Mouse (Mus musculus): ENCODE measurements around the gene Ccdc27. TPM values are rescaled to one million over a fixed set of nuclear protein-coding genes. Genes with fewer than 3 reads are reported as not detected.

Gene Ccdc27
- polyA plus RNA-seq, 1 experiment from 2014 or later: not detected

DNA sequence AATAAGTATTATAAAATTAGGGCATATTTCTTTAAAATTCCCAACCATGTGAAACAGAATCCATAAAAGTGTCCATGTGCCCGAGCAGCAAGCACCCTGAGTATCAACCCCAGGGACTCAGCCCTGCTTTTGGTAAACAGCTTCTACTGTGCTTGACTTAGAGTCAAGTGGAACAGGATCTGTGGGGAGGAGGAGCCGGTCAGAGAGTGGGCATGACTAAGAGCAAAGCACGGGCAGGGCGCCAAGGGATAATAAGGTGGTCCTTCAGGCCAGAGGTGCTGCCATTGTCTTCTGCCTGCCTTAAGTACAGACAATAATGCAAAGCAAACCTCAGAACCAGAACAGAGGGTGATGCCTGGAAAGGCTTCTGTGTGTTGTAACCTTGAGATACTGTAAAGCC, 34.7 kb downstream of the Ccdc27 start:
- no peaks in the 10 kb centered on the region; the same call in 1 of the 2 replicates for H3K36me3 ChIP-seq (ENCODE audit: control insufficient read depth, insufficient read depth, low read length)

DNA sequence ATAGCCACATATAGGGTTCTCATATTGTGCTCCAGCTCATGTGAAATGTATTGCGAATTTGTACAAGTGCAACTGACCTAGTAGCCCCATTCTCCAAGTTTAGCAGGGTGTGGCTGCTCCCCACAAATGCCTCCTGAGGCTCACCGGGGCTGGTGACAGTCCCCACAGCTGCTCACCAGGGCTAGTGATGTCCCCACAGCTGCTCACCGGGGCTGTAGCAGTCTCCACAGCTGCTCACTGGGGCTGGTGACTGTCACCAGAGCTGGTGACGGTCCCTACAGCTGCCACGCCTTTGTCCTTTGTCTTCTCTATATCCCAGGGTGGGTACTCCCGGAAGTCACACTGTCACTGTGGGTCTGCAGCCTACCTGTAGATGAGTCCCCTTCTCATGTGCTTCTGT, 36.2 kb downstream of the Ccdc27 start:
- H3K4me3 ChIP-seq (ENCODE audit: low read depth, low read length): no peak overlapping the region
- H3K9me3 ChIP-seq (ENCODE audit: control insufficient read depth, low read length): no peaks in the 10 kb centered on the region
- H3K27ac ChIP-seq (ENCODE audit: low read depth, low read length): no peak overlapping the region
- DNase-seq (ENCODE audit: low spot score) (no peak), ATAC-seq (ENCODE audit: low FRiP score) (no peak)
- H3K4me2 ChIP-seq (replicated peaks; ENCODE audit: low read depth, low read length): no peak overlapping the region
- no peaks in the 10 kb centered on the region; the same call in 1 of the 2 replicates for H3K36me3 ChIP-seq (ENCODE audit: control insufficient read depth, insufficient read depth, low read length)
- 89% methylated on average over 6 of the region's 6 CpGs for WGBS
- no peak overlapping the region for H3K9ac ChIP-seq (ENCODE audit: low read depth, low read length)
- no peaks in the 10 kb centered on the region for H3K27me3 ChIP-seq (ENCODE audit: control insufficient read depth, insufficient read depth, low read length)
- no peaks in the 10 kb centered on the region for H3K4me1 ChIP-seq (replicated peaks; ENCODE audit: control insufficient read depth, insufficient read depth, low read length)

More for the DNA sequence above, 34.7 kb downstream of the Ccdc27 start:
- Histone ChIP-seq H3K27ac (ENCODE audit: low read depth, low read length) (no peak overlapping the region), H3K9me3 (ENCODE audit: control insufficient read depth, low read length) (no peaks in the 10 kb centered on the region), H3K4me1 (replicated peaks; ENCODE audit: control insufficient read depth, insufficient read depth, low read length) (peaks cover 3% of the 10 kb centered on the region; the same call in 1 of the 2 replicates), H3K4me3 (ENCODE audit: low read depth, low read length) (no peak overlapping the region), H3K4me2 (replicated peaks; ENCODE audit: low read depth, low read length) (no peak overlapping the region), H3K27me3 (ENCODE audit: control insufficient read depth, insufficient read depth, low read length) (no peaks in the 10 kb centered on the region), H3K9ac (ENCODE audit: low read depth, low read length) (no peak overlapping the region)
- ATAC-seq (ENCODE audit: low FRiP score): no peak
- no peak for DNase-seq (ENCODE audit: low spot score)
- WGBS: 86% methylated on average over 4 of the region's 4 CpGs

DNA sequence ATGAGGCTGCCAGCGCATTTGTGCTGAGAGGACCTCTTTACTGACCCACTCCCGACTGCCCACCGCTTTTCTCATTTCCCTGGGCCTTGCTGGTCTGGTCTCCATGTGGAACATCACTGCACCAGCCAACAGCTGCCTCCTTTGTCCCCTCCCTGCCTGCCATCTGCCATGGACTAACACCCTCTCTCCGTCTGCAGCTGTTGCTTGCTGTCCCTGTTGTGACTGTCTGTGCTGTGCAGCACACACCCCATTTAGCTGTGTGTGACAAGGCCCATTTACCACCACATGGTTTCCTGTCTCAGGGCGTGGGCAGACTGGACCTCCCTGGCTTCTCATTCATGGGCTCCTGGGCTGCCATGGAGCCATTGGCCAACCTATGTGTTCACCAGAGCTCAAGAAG, 37.0 kb downstream of the Ccdc27 start:
- H3K27ac ChIP-seq (ENCODE audit: low read depth, low read length): no peak overlapping the region
- DNase-seq (ENCODE audit: low spot score) (no peak), ATAC-seq (ENCODE audit: low FRiP score) (no peak)
- no peak overlapping the region for H3K4me2 ChIP-seq (replicated peaks; ENCODE audit: low read depth, low read length)
- WGBS: 73% methylated on average over 5 of the region's 5 CpGs
- no peaks in the 10 kb centered on the region for H3K9me3 ChIP-seq (ENCODE audit: control insufficient read depth, low read length)
- H3K27me3 ChIP-seq (ENCODE audit: control insufficient read depth, insufficient read depth, low read length): no peaks in the 10 kb centered on the region
- H3K36me3 ChIP-seq (ENCODE audit: control insufficient read depth, insufficient read depth, low read length): no peaks in the 10 kb centered on the region; the same call in 1 of the 2 replicates
- H3K4me1 ChIP-seq (replicated peaks; ENCODE audit: control insufficient read depth, insufficient read depth, low read length): no peaks in the 10 kb centered on the region
- H3K9ac ChIP-seq (ENCODE audit: low read depth, low read length): no peak overlapping the region
- no peak overlapping the region for H3K4me3 ChIP-seq (ENCODE audit: low read depth, low read length)

DNA sequence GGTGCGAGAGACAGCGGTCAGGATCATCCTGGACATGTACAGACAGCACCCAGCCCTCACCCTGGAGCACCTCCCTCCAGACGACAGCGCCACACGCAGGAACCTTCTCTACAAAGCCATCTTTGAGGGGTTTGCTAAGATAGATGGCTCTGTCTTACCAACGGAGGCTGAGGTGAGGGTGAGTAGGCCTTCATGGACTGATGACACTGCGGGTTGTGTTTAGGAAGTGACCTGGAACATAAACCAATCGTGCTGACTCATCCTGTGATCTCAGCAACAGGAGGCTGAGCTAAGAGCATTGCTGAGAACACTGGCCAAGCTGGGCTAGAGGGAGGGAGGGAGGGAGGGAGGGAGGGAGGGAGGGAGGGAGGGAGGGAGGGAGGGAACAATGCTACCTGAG, 49.0 kb downstream of the Ccdc27 start:
- H3K27ac ChIP-seq (ENCODE audit: low read depth, low read length): no peak overlapping the region
- DNase-seq (ENCODE audit: low spot score) (no peak), ATAC-seq (ENCODE audit: low FRiP score) (no peak)
- H3K9me3 ChIP-seq (ENCODE audit: control insufficient read depth, low read length): no peaks in the 10 kb centered on the region
- H3K9ac ChIP-seq (ENCODE audit: low read depth, low read length): no peak overlapping the region
- no peaks in the 10 kb centered on the region for H3K27me3 ChIP-seq (ENCODE audit: control insufficient read depth, insufficient read depth, low read length)
- no peak overlapping the region for H3K4me3 ChIP-seq (ENCODE audit: low read depth, low read length)
- no peaks in the 10 kb centered on the region for H3K4me1 ChIP-seq (replicated peaks; ENCODE audit: control insufficient read depth, insufficient read depth, low read length)
- WGBS: 88% methylated on average over 8 of the region's 8 CpGs
- H3K4me2 ChIP-seq (replicated peaks; ENCODE audit: low read depth, low read length): no peak overlapping the region
- H3K36me3 ChIP-seq (ENCODE audit: control insufficient read depth, insufficient read depth, low read length): peaks cover 13% of the 10 kb centered on the region

DNA sequence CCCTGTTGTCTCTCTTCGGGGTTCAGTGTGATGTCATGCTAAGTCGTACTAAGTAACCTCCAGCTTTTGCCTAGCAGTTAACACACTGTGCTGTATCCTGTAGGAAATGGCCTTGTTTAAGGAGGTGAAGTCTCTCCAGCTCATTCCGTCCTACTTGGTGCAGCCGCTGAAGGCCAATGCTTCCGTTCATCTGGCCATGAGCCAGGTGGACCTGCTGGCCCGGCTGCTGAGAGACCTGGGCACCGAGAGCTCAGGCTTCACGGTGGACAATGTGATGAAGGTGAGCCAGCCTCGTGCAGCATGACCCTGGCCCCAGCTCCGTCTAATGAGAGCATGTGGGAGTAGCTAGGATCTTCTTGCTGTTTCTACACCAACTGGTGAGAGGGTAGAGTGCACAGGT, 49.8 kb downstream of the Ccdc27 start:
- Histone ChIP-seq H3K4me1 (replicated peaks; ENCODE audit: control insufficient read depth, insufficient read depth, low read length) (no peaks in the 10 kb centered on the region), H3K27me3 (ENCODE audit: control insufficient read depth, insufficient read depth, low read length) (no peaks in the 10 kb centered on the region), H3K4me2 (replicated peaks; ENCODE audit: low read depth, low read length) (no peak overlapping the region), H3K36me3 (ENCODE audit: control insufficient read depth, insufficient read depth, low read length) (peaks cover 15% of the 10 kb centered on the region), H3K9me3 (ENCODE audit: control insufficient read depth, low read length) (no peaks in the 10 kb centered on the region), H3K27ac (ENCODE audit: low read depth, low read length) (no peak overlapping the region), H3K9ac (ENCODE audit: low read depth, low read length) (no peak overlapping the region), H3K4me3 (ENCODE audit: low read depth, low read length) (no peak overlapping the region)
- WGBS: 89% methylated on average over 10 of the region's 10 CpGs
- DNase-seq (ENCODE audit: low spot score) (no peak), ATAC-seq (ENCODE audit: low FRiP score) (no peak)

DNA sequence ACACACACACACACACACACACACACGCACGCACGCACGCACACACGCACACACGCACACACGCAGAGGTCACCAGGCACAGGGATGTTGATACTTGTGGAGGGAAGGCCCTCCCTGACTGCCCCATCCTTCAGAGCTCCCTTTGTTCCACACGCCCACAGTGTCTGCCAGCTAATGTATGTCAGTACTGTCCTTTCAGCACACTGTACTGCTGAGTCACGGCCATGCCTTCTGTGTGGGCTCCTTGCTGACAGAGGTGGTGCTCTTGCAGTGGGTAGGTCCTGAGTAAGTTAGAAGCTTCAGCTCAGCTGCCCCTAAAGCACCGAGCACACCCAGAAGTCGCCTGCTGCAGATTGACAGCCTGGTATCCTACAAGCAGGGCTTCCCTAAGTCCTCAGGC, 62.0 kb downstream of the Ccdc27 start:
- H3K27me3 ChIP-seq (ENCODE audit: control insufficient read depth, insufficient read depth, low read length): no peaks in the 10 kb centered on the region
- H3K4me2 ChIP-seq (replicated peaks; ENCODE audit: low read depth, low read length): no peak overlapping the region
- WGBS: 91% methylated on average over 11 of the region's 11 CpGs
- H3K9me3 ChIP-seq (ENCODE audit: control insufficient read depth, low read length): no peaks in the 10 kb centered on the region
- no peak overlapping the region for H3K4me3 ChIP-seq (ENCODE audit: low read depth, low read length)
- DNase-seq (ENCODE audit: low spot score): no peak
- H3K9ac ChIP-seq (ENCODE audit: low read depth, low read length): no peak overlapping the region
- peaks cover 5% of the 10 kb centered on the region; the same call in 1 of the 2 replicates for H3K36me3 ChIP-seq (ENCODE audit: control insufficient read depth, insufficient read depth, low read length)
- ATAC-seq (ENCODE audit: low FRiP score): no peak
- no peak overlapping the region for H3K27ac ChIP-seq (ENCODE audit: low read depth, low read length)
- H3K4me1 ChIP-seq (replicated peaks; ENCODE audit: control insufficient read depth, insufficient read depth, low read length): no peaks in the 10 kb centered on the region

DNA sequence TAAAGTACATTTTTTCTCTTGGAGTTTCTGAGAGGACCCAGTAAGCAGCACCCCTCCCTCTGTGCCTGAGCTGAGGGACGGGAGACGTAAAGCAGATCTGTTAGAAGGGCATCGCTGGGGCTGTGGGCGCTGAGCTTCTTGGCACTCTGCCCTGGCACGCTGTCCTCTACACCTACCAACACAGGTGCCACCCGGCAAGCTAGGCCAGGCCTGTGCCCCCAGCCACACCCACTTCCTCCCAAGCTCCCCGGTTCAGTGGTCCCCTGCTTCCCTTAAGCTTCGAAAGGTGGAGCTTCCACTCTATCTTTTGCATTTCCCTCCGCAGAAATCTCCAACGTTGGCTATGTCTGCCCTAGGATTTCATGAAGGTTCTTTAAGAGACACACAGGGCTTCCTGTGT, 63.2 kb downstream of the Ccdc27 start:
- H3K4me1 ChIP-seq (replicated peaks; ENCODE audit: control insufficient read depth, insufficient read depth, low read length): no peaks in the 10 kb centered on the region
- H3K9ac ChIP-seq (ENCODE audit: low read depth, low read length): no peak overlapping the region
- no peak overlapping the region for H3K4me2 ChIP-seq (replicated peaks; ENCODE audit: low read depth, low read length)
- H3K27me3 ChIP-seq (ENCODE audit: control insufficient read depth, insufficient read depth, low read length): no peaks in the 10 kb centered on the region
- H3K36me3 ChIP-seq (ENCODE audit: control insufficient read depth, insufficient read depth, low read length): no peaks in the 10 kb centered on the region
- DNase-seq (ENCODE audit: low spot score) (no peak), ATAC-seq (ENCODE audit: low FRiP score) (no peak)
- WGBS: 94% methylated on average over 10 of the region's 10 CpGs
- H3K27ac ChIP-seq (ENCODE audit: low read depth, low read length): no peak overlapping the region
- no peak overlapping the region for H3K4me3 ChIP-seq (ENCODE audit: low read depth, low read length)
- no peaks in the 10 kb centered on the region for H3K9me3 ChIP-seq (ENCODE audit: control insufficient read depth, low read length)

Other genes with a start within 250 kb of the Ccdc27 start
- 112 and 115 TPM in 2 replicates for gene A430005L14Rik, start 85.4 kb downstream of the Ccdc27 start, polyA plus RNA-seq (2014; fragmentation: Nextera tagmentation; extraction: Ambion mirVana)
- gene Dffb, start 67.6 kb downstream of the Ccdc27 start, polyA plus RNA-seq (2014; fragmentation: Nextera tagmentation; extraction: Ambion mirVana): 10.7 and 11.4 TPM in 2 replicates
- gene Cep104, start 67.5 kb downstream of the Ccdc27 start, polyA plus RNA-seq (2014; fragmentation: Nextera tagmentation; extraction: Ambion mirVana): 16.8 and 19.7 TPM in 2 replicates
- gene Lrrc47, start 30.9 kb downstream of the Ccdc27 start, polyA plus RNA-seq (2014; fragmentation: Nextera tagmentation; extraction: Ambion mirVana): 11.8 and 14.2 TPM in 2 replicates
- gene Smim1, start 16.4 kb downstream of the Ccdc27 start, polyA plus RNA-seq (2014; fragmentation: Nextera tagmentation; extraction: Ambion mirVana): 9.7 and 9.8 TPM in 2 replicates
- gene Trp73, start 97.5 kb upstream of the Ccdc27 start, polyA plus RNA-seq (2014; fragmentation: Nextera tagmentation; extraction: Ambion mirVana): 1.6 and 2.2 TPM in 2 replicates
- 43.8 and 45.9 TPM in 2 replicates for gene Wrap73, start 99.7 kb upstream of the Ccdc27 start, polyA plus RNA-seq (2014; fragmentation: Nextera tagmentation; extraction: Ambion mirVana)
- 139 and 141 TPM in 2 replicates for gene Tprgl, start 118.0 kb upstream of the Ccdc27 start, polyA plus RNA-seq (2014; fragmentation: Nextera tagmentation; extraction: Ambion mirVana)
- gene Megf6, start 128.1 kb upstream of the Ccdc27 start, polyA plus RNA-seq (2014; fragmentation: Nextera tagmentation; extraction: Ambion mirVana): 14.9 and 18.2 TPM in 2 replicates